Mouse (Mus musculus) brain, embryonic 14.5 days (tissue): Measurements from ENCODE around the gene Slc35c1. TPM values are rescaled to one million over a fixed set of nuclear protein-coding genes. Genes with fewer than 3 reads are reported as not detected.

Experiments used
- DNase-seq: peaks from one replicate; pipeline ENCODE4 v3.0.0-alpha.2; 2011; ENCODE audit warnings: low read depth
- CTCF ChIP-seq: fragments of 200-500 bp; IDR thresholded peaks from 2 replicates; pipeline ENCODE4 v1.5.1; 2012; ENCODE audit warnings: inconsistent platforms, mild to moderate bottlenecking, moderate library complexity, borderline replicate concordance; ENCODE audit not compliant: insufficient read depth, insufficient read length; ENCODE audit errors: extremely low read depth
- POLR2A ChIP-seq: fragments of 200-500 bp; IDR thresholded peaks from 2 replicates; pipeline ENCODE4 v1.6.1; 2012; ENCODE audit warnings: mild to moderate bottlenecking, inconsistent platforms, borderline replicate concordance; ENCODE audit not compliant: poor library complexity, insufficient read depth, insufficient read length, severe bottlenecking; ENCODE audit errors: extremely low read depth
- polyA plus RNA-seq: library from polyadenylated mRNA; depleted of rRNA; stranded (reverse); fragments of >200 nt; gene quantifications from 2 replicates; pipeline ENCODE4 v1.2.3, GENCODE M21; 2012

Gene Slc35c1
- polyA plus RNA-seq, 1 experiment, result 14.5 TPM

DNA sequence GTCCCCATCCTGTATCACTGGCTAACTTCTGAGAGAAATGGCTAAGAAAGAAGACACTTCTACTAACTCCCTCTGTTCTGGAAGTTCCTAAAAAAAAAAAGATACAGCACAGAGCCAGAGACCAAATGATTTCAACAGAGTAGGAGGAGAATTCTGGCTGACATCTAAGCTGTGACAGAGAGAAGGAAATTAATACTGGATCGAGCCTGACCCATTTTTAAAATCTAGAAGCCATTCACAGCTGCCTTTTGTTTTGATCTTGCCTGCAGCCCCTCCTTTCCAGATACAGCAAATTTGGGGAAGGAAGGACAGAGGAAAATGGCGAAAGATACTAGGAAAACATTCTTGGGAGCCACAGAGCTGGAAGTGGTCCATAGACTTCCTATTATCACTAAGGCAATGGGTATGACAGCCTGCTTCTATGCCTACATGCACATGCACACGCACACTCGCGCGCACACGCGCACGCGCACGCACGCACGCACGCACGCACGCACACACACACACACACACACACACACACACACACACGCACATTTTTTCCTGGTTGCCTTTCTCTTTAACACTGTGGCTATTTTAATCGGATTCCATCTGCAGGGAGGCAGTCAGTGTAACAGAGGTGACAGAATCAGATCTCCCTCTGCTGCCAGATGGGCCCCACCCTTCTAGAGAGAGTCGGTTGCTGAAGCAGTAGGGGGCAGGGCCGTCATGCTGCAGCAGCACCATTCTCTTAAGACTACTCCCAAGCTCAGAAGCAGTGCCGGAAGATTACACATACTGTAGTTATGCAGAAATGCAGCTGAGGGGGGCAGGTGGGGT, 29.4 kb downstream of the Slc35c1 start:
- peak; percentile 89 for DNase-seq
- TF ChIP-seq CTCF, result no peak
- TF ChIP-seq POLR2A, result no peak

DNA sequence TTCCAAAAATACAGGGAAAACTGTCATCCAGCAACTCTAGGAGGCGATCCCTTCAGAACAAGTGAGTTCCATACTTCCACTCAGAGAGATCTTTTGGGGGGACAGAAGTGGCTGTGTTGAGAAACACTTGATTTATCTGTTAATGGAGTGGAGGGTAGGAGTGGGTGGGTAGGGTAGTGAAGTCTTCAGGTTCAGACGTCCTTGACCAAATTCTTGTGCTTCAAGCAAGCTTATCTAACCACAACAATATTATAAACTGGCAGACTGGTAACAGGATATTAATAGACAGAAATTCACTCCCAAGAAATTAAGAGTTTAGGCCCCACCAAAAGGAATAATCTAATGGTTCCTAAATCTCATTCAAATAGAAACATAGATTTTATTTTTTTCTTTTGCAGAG, 30.2 kb downstream of the Slc35c1 start:
- TF ChIP-seq CTCF, result no peak
- TF ChIP-seq POLR2A, result no peak
- DNase-seq, result no peak

DNA sequence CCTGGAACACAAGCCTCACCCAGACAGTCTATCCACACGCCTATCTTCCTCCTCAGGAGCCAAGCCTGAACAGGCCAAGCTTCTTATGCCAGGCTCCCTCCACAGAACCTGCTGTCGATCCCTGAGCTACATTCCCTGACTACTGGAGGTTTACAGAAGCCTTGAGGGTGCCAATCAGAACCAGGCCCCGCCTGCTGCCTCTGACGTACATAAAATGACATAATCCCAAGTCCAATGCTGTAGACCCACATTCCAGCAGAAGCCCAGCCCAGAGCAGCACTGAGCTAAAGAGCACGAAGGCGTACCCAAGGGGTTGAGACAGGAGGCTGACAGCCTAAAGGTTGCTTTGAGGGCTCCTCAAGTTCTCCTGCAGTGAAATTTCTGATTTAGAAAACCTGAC, 32.5 kb downstream of the Slc35c1 start:
- TF ChIP-seq CTCF (no peak), POLR2A (no peak)
- peak; percentile 83 for DNase-seq

DNA sequence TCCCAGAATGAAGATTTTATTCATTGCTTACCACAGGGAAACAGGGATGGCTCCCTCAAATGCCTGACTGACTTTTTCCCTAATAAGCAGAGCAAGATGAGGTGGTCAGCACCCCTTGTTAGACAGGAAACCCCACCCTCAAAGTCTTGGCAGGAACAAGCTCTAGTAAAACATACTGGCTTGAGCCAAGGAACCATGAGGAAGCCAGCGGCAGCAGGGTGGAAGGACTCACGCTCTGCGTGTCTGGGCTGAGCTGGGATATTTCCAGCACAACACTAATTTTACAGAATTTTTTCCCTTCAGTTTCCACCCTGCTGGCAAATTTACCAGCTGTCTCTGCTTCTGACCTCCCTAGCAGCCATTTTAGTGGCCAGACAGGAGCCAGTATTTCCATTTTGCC, 33.9 kb downstream of the Slc35c1 start:
- DNase-seq, result no peak
- TF ChIP-seq CTCF, result no peak
- no peak for TF ChIP-seq POLR2A

DNA sequence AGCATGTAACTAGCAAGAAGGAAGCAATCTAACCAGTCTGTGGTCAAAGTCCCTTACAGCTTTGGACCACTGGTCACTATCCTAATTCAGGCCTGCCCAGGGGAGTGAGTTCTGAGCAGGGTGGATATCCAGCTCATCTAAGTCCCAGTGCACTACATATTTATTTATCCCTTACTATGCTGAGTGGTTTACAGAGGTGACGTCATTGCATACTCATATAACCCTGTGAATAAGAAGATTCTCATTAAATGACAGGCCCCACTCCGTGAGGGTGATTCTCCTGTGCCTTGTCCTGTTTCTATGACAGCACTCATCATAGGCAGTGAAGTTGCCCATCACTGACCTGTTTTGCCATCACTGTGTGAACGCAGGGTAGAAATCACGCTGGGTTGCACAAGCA, 35.0 kb downstream of the Slc35c1 start:
- TF ChIP-seq CTCF (no peak), POLR2A (no peak)
- DNase-seq, result no peak

DNA sequence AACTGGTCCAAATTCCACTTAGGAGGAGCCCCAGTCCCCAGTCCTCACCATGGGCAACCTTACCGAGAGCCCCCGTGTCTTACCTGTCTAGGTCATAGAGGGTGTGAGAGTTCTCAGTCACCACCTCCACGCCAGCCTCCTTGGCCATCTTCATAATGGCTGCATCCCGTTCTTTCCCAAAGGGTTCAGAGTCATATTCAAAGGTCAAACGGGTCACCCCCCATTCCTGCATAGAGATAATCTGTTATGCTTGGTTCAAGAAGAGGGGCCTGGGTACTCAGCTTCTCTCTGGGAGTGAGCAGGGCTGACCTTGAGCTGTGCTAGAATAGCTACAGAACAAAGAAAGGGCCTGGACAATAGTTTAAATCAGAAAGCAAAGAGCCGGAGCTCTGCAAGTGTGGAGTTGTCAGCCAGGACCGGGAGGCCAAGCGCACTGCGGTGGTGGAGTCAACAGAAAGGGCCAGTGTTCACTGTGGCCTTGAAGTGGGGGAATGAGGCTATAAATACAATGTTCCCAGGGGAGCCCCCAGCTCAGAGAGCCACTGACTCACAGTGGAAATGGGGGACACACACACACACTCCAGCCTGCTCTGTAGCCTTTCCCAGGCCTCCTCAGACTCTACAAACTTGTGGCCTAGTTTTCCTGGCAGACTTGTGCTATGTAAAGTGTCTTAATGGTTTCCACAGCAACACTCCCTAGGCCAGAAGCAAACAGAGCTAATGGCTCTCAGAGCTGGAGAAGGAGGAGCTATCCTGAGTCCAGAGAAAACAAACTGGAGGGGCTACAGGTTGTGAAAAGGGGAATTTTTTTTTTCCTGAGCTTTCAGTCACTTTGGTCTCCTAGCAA, 35.7 kb downstream of the Slc35c1 start:
- peak; percentile 94 for DNase-seq
- TF ChIP-seq CTCF (no peak), POLR2A (no peak)

DNA sequence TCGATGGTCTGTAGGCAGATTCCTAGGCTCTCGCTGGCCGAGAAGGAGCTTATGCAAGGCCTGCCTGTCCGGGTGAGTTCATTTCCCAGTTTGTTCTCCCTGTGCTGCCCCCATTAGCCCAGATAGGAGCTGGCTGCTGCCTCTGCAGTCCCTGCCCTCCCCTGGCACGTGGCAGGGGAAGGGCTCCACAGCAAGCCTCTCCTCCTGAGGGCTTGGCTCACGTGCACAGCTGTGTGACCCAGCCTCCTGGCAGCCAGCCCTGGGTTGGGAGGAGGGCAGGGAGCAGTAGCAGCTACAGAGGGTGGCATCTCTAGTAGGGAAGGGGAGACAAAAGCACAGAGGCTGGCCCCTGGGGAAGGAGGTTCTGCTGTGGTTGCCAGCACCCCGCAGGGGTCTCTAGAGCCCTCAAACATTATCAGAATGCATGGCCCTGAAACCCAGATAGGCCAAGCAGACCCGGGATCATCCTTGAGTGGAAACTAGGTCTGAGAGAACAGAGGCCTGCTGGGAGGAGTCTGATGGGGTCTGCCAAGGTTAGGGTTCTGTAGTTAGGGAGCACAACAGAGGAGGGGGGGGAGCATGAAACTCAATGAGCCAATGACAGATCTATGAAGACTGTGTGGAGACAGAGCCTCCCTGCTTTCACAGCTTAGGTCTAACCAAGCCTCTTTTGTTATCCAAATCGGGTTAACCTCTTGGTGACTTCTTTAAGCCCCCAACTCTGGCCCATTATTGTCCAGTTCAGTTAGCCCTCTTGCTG, 36.5 kb downstream of the Slc35c1 start:
- peak; percentile 86 for DNase-seq
- no peak for TF ChIP-seq POLR2A
- no peak for TF ChIP-seq CTCF

DNA sequence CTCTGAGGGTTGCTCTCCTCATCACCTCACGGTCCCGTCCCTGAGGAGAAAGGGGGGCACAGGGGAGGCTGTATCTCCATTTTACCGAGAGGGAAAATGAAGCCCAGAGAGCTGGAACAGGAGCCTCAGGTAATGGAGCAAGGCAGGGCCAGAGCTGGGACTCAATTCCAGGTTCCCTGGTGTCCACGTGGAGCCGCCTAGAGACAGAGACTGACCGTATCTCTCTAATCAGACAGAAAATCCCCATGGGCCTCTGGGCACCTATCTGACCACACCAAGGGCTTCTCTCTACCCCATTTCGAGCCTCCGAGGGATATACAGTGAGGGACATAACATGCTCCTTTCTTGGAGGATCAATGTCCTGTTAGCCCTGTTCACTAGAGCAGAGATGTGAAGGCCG, 37.2 kb downstream of the Slc35c1 start:
- no peak for TF ChIP-seq CTCF
- TF ChIP-seq POLR2A, result no peak
- no peak for DNase-seq

DNA sequence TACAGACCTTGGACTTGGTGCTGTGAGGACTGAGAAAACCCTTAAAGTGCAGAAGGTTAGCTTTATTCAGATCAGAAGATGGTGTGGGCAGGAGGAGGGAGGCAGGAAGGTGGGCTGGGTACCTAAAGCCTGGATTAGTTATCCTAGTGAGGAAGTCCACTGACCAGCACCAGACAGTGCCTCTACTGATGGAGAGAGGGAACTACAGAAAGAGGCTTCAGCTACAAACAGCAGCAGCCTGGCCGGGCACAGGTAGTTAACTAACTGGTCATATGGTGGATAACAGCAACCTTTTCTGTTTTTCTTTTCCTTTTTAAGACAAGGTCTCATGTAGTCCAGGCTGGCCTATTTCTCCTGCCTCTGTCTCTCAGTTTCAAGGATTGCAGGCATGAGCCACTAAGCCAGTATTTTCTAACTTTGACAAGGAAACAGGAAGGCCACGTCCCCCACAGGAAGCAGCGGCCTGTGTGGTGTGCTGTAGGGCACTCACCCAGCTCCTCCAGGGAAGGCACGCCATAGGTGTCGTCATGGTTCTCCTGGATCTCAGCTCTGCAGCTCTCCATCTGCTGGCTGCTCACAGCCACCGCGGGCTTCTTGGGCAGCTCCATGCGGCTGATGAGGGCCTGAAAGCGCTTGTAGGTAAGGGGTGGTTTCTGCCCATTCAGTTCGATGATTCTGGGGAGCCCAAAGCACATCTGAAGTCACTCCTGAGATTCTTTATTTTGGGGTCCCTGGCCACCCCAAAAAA, 37.8 kb downstream of the Slc35c1 start:
- TF ChIP-seq CTCF (peak; percentile 47; the same call in 1 of the 2 replicates), POLR2A (no peak)
- DNase-seq, result no peak

DNA sequence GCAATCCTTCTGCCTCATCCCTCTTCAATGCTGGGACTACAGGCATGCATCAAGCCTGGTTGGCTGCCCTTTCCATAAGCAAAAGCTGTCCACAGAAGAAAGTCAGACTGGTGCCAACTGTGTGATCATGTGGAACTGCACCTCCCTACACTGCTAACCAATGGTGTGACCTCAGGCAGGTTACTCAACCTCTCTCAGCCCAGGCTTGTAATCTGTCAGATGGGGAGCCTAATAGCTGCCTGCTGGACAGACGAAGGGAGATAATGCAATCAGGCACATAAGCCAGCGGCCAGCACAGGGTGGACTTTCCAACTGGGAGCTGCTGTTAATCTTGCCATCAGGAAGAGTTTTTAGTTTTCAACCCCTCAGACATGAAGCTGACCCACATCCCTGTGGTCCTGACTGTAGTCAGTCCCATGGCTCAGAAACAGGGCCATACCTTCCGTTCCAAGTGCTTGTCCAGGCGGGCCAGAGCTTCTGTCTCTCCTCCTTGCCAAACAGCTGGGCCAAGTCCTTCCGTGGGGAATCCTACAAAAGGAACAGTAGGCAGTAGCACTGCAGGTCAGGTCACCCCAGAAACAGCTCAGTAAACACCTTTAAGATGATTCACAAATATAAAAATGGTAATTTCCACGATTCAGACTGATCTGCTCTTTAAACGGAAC, 38.5 kb downstream of the Slc35c1 start:
- no peak for DNase-seq
- TF ChIP-seq POLR2A (no peak), CTCF (no peak)
